Mouse (Mus musculus) ES-Bruce4 (cell line): ENCODE measurements at regions not wholly inside any gene's neighbourhood (a gene's known extent, or its start where the extent isn't known, plus 50 kb on each side); places are given as distances from the start of the nearest gene placed in this dataset.

Experiments
- CTCF ChIP-seq: IDR thresholded peaks from one replicate; pipeline ENCODE4 v1.8.1; 2011; ENCODE audit warnings: low read depth, low read length
- POLR2A ChIP-seq: IDR thresholded peaks from one replicate; pipeline ENCODE4 v1.8.1; 2011; ENCODE audit warnings: low read length; ENCODE audit not compliant: insufficient read depth

GRCm38 (mm10) chr8:78899887-78900286, 78.9 kb upstream of the Lsm6 start:
- TF ChIP-seq CTCF (peak; percentile 39), POLR2A (no peak)
